Mouse (Mus musculus) liver, postnatal 0 days (tissue): Measurements from ENCODE around the gene Gbp7. TPM values are rescaled to one million over a fixed set of nuclear protein-coding genes. Genes with fewer than 3 reads are reported as not detected.
"Not testable (repeated sequence)": the region's sequence is repeated elsewhere in the genome, so short reads cannot be mapped to it uniquely, and the experiment has no call there.

Experiments
- ATAC-seq: fragments of 200-750 bp; cut with Nextera tagmentation; 2 replicates; pipeline ENCODE4 v1.8.0; 2017; ENCODE audit warnings: mild to moderate bottlenecking, moderate library complexity
- DNase-seq: peaks from one replicate; pipeline ENCODE4 v3.0.0-alpha.2; 2016
- H3K27ac ChIP-seq: fragments of 300-500 bp; sonication (generic); 2 replicates; pipeline ENCODE4 v1.5.1; 2014; ENCODE audit warnings: antibody characterized with exemption, moderate library complexity, mild to moderate bottlenecking, low read depth
- H3K27me3 ChIP-seq: fragments of 300-500 bp; sonication (generic); 2 replicates; pipeline ENCODE4 v1.6.1; 2014; ENCODE audit warnings: low read length, control low read depth, mixed read lengths; ENCODE audit not compliant: insufficient read depth
- H3K36me3 ChIP-seq: fragments of 300-500 bp; sonication (generic); replicated peaks from 2 replicates; pipeline ENCODE4 v1.6.1; 2014; ENCODE audit warnings: mild to moderate bottlenecking, control low read depth, low read length, moderate library complexity, mixed read lengths; ENCODE audit not compliant: insufficient read depth
- H3K4me1 ChIP-seq: fragments of 300-500 bp; sonication (generic); 2 replicates; pipeline ENCODE4 v1.6.1; 2014; ENCODE audit warnings: antibody characterized with exemption, mild to moderate bottlenecking, control low read depth; ENCODE audit not compliant: insufficient read depth
- H3K4me2 ChIP-seq: fragments of 300-500 bp; sonication (generic); 2 replicates; pipeline ENCODE4 v1.6.1; 2014; ENCODE audit warnings: low read depth, mild to moderate bottlenecking, low read length, moderate library complexity, mixed read lengths
- H3K4me3 ChIP-seq: fragments of 300-500 bp; sonication (generic); 2 replicates; pipeline ENCODE4 v1.5.1; 2014; ENCODE audit warnings: low read depth, low read length
- H3K9ac ChIP-seq: fragments of 300-500 bp; sonication (generic); replicated peaks from 2 replicates; pipeline ENCODE4 v1.6.1; 2014; ENCODE audit warnings: mild to moderate bottlenecking, moderate library complexity
- H3K9me3 ChIP-seq: fragments of 300-500 bp; sonication (generic); 2 replicates; pipeline ENCODE4 v1.6.1; 2016; ENCODE audit warnings: mild to moderate bottlenecking, control low read depth, low read length, mixed read lengths
- CTCF ChIP-seq: sonication (generic); IDR thresholded peaks from 2 replicates; pipeline ENCODE4 v1.5.1; 2016; ENCODE audit warnings: antibody characterized with exemption, low read depth
- EP300 ChIP-seq: IDR thresholded peaks from 2 replicates; pipeline ENCODE4 v1.6.1; 2016; ENCODE audit warnings: antibody characterized with exemption, low read depth, mild to moderate bottlenecking
- WGBS: fragments of 180-500 bp; shearing (Covaris S2); extraction: QIAGEN DNeasy Blood & Tissue Kit; methylation state at CpG from one replicate; pipeline ENCODE4 v1.1.7; 2014; ENCODE audit not compliant: insufficient replicate concordance; 5-methylcytosine and 5-hydroxymethylcytosine counted together
- polyA plus RNA-seq: library from polyadenylated mRNA; unstranded; fragments of >200 nt; fragmentation: Nextera tagmentation; extraction: Ambion mirVana; gene quantifications from 2 replicates; pipeline ENCODE4 v1.2.1, GENCODE M21; 2015

Gbp7 gene
- polyA plus RNA-seq, 1 experiment from 2014 or later, result 7.8 TPM

- Histone ChIP-seq H3K36me3 (no peaks in the 10 kb centered on the region), H3K27me3 (no peaks in the 10 kb centered on the region), H3K9me3 (no peaks in the 10 kb centered on the region), H3K4me3 (peak within 1 kb of the TSS; percentile 43), H3K27ac (peak within 1 kb of the TSS; percentile 71), H3K4me2 (peak within 1 kb of the TSS; percentile 65), H3K9ac (peak within 1 kb of the TSS; percentile 16; the same call in 1 of the 2 replicates), H3K4me1 (0 out of 2 replicates have a peak, but pooled peaks cover 3% of the 10 kb centered on the region)
- 22% methylated on average over 3 of the region's 3 CpGs for WGBS
- DNase-seq, result no peak
- TF ChIP-seq CTCF, result no peak
- TF ChIP-seq EP300, result no peak
- ATAC-seq, result peak; percentile 22; the same call in 1 of the 2 replicates
These were observed 29.6 kb downstream of the Gbp7 start, which contains the start of gene Gbp3 for GRCm38 (mm10) chr3:142559632-142560228. Gene Gbp3, plus strand, starts transcription at chr3:142560026.

GRCm38 (mm10) chr3:142560296-142560948 lies 30.3 kb downstream of the Gbp7 start:
- 7% methylated on average over 12 of the region's 12 CpGs for WGBS
- Histone ChIP-seq H3K4me1 (0 out of 2 replicates have a peak, but pooled peaks cover 3% of the 10 kb centered on the region), H3K4me3 (peak overlapping the region; percentile 43), H3K27me3 (no peaks in the 10 kb centered on the region), H3K9me3 (no peaks in the 10 kb centered on the region), H3K36me3 (no peaks in the 10 kb centered on the region), H3K4me2 (peak overlapping the region; percentile 65), H3K9ac (peak overlapping the region; percentile 16; the same call in 1 of the 2 replicates), H3K27ac (peak overlapping the region; percentile 71)
- peak; percentile 84 for DNase-seq
- ATAC-seq, result peak; percentile 83
- TF ChIP-seq CTCF (peak; percentile 98), EP300 (no peak)

GRCm38 (mm10) chr3:142561045-142561646 lies 31.0 kb downstream of the Gbp7 start:
- Histone ChIP-seq H3K4me2 (peak overlapping the region; percentile 65), H3K27ac (no peak overlapping the region), H3K36me3 (no peaks in the 10 kb centered on the region), H3K9me3 (no peaks in the 10 kb centered on the region), H3K4me1 (0 out of 2 replicates have a peak, but pooled peaks cover 3% of the 10 kb centered on the region), H3K9ac (no peak overlapping the region), H3K27me3 (no peaks in the 10 kb centered on the region), H3K4me3 (no peak overlapping the region)
- ATAC-seq (no peak), DNase-seq (no peak)
- 76% methylated on average over 14 of the region's 14 CpGs for WGBS
- TF ChIP-seq CTCF (no peak), EP300 (no peak)

- H3K9me3 ChIP-seq, result no peaks in the 10 kb centered on the region
- H3K27ac ChIP-seq, result no peak overlapping the region
- no peaks in the 10 kb centered on the region for H3K36me3 ChIP-seq
- H3K4me1 ChIP-seq, result 0 out of 2 replicates have a peak, but pooled peaks cover 3% of the 10 kb centered on the region
- H3K27me3 ChIP-seq, result no peaks in the 10 kb centered on the region
- TF ChIP-seq CTCF (no peak), EP300 (no peak)
- H3K4me3 ChIP-seq, result no peak overlapping the region
- DNase-seq (no peak), ATAC-seq (no peak)
- WGBS, result 67% methylated on average over 7 of the region's 7 CpGs
- H3K4me2 ChIP-seq, result no peak overlapping the region
- H3K9ac ChIP-seq, result no peak overlapping the region
These were observed 31.5 kb downstream of the Gbp7 start for GRCm38 (mm10) chr3:142561666-142562065.

GRCm38 (mm10) chr3:142567490-142567889 lies 37.3 kb downstream of the Gbp7 start:
- not testable (repeated sequence) for H3K4me3 ChIP-seq, H3K9ac ChIP-seq, H3K9me3 ChIP-seq, H3K27ac ChIP-seq, ATAC-seq, H3K4me2 ChIP-seq, H3K36me3 ChIP-seq, H3K4me1 ChIP-seq, DNase-seq, H3K27me3 ChIP-seq
- 77% methylated on average over 5 of the region's 5 CpGs for WGBS

- Histone ChIP-seq H3K4me1 (no peaks in the 10 kb centered on the region), H3K9ac (no peak overlapping the region), H3K4me3 (no peak overlapping the region), H3K27me3 (no peaks in the 10 kb centered on the region), H3K9me3 (no peaks in the 10 kb centered on the region), H3K4me2 (no peak overlapping the region), H3K27ac (no peak overlapping the region), H3K36me3 (no peaks in the 10 kb centered on the region)
- TF ChIP-seq CTCF, result no peak
- TF ChIP-seq EP300, result no peak
- DNase-seq (no peak), ATAC-seq (no peak)
- WGBS, result 73% methylated on average over 4 of the region's 4 CpGs
These were observed 40.6 kb downstream of the Gbp7 start for GRCm38 (mm10) chr3:142570738-142571137.
